Mouse (Mus musculus) forebrain, embryonic 14.5 days (tissue): ENCODE data around the gene Mgrn1. TPM values are rescaled to one million over a fixed set of nuclear protein-coding genes. Genes with fewer than 3 reads are reported as not detected.

Experiments
- ATAC-seq: fragments of 200-750 bp; cut with Nextera tagmentation; 2 replicates; pipeline ENCODE4 v1.8.0; 2017; ENCODE audit warnings: mild to moderate bottlenecking, moderate library complexity
- DNase-seq: peaks from one replicate; pipeline ENCODE4 v3.0.0-alpha.2; 2015; ENCODE audit warnings: low spot score
- H3K27ac ChIP-seq: fragments of 300-500 bp; sonication (generic); 2 replicates; pipeline ENCODE4 v1.5.1; 2014; ENCODE audit warnings: low read depth, mild to moderate bottlenecking, control low read depth, low read length, moderate library complexity
- H3K27me3 ChIP-seq: fragments of 300-500 bp; sonication (generic); replicated peaks from 2 replicates; pipeline ENCODE4 v1.6.1; 2014; ENCODE audit warnings: low read length, control low read depth, mixed read lengths; ENCODE audit not compliant: control insufficient read depth, insufficient read depth
- H3K36me3 ChIP-seq: fragments of 300-500 bp; sonication (generic); 2 replicates; pipeline ENCODE4 v1.6.1; 2014; ENCODE audit warnings: low read length, control low read depth; ENCODE audit not compliant: control insufficient read depth, insufficient read depth
- H3K4me1 ChIP-seq: fragments of 300-500 bp; sonication (generic); 2 replicates; pipeline ENCODE4 v1.6.1; 2014; ENCODE audit warnings: antibody characterized with exemption, low read length, control low read depth; ENCODE audit not compliant: control insufficient read depth, insufficient read depth
- H3K4me2 ChIP-seq: fragments of 300-500 bp; sonication (generic); 2 replicates; pipeline ENCODE4 v1.6.1; 2014; ENCODE audit warnings: mild to moderate bottlenecking, control low read depth, low read length
- H3K4me3 ChIP-seq: fragments of 300-500 bp; sonication (generic); 2 replicates; pipeline ENCODE4 v1.5.1; 2014; ENCODE audit warnings: low read depth, low read length, control low read depth
- H3K9ac ChIP-seq: fragments of 300-500 bp; sonication (generic); 2 replicates; pipeline ENCODE4 v1.6.1; 2014; ENCODE audit warnings: mild to moderate bottlenecking, low read length, control low read depth, moderate library complexity
- H3K9me3 ChIP-seq: fragments of 300-500 bp; sonication (generic); replicated peaks from 2 replicates; pipeline ENCODE4 v1.6.1; 2016; ENCODE audit warnings: low read length, control low read depth, mixed read lengths; ENCODE audit not compliant: control insufficient read depth
- WGBS: fragments of 180-500 bp; shearing (Covaris S2); extraction: QIAGEN DNeasy Blood & Tissue Kit; methylation state at CpG from one replicate; pipeline ENCODE4 v1.1.7; 2014; 5-methylcytosine and 5-hydroxymethylcytosine counted together
- polyA plus RNA-seq: library from polyadenylated mRNA; unstranded; fragments of >200 nt; fragmentation: Nextera tagmentation; extraction: Ambion mirVana; gene quantifications from 2 replicates; pipeline ENCODE4 v1.2.1, GENCODE M21; 2014

Gene Mgrn1
- polyA plus RNA-seq, 1 experiment from 2014 or later = 85.3 TPM

DNA sequence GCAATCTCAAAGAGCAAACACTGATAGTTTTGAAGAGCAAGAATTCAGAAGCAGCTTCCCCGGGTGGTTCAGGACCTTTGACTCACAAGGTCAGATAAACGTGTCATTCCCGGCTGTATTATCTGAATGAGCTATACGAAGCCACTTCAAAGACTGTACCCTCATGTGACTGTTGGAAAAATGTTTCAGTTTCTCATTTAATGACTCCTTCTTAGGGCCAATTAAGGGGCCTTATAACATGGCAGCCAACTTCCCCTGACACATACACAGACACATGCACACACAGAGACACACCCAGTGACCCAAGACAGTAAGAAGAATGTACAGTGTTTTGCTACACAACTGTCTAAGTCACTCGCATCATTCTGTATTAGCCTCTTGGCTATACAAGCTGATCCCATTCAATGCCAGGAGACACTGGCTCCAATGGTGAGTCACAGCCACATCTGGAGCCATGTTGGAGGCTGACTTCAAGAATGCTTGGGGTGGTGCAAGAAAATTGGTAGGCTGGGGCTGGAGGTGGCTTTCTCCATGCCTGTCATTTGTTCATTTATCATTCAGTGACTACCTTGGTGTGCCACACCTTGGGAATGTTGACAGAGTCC, 30.9 kb upstream of the Mgrn1 start:
- WGBS = 82% methylated on average over 5 of the region's 5 CpGs
- Histone ChIP-seq H3K27ac (no peak overlapping the region), H3K4me1 (no peaks in the 10 kb centered on the region), H3K27me3 (no peaks in the 10 kb centered on the region), H3K9ac (no peak overlapping the region), H3K4me3 (no peak overlapping the region), H3K4me2 (no peak overlapping the region), H3K36me3 (no peaks in the 10 kb centered on the region), H3K9me3 (no peaks in the 10 kb centered on the region)
- ATAC-seq (no peak), DNase-seq (no peak)

DNA sequence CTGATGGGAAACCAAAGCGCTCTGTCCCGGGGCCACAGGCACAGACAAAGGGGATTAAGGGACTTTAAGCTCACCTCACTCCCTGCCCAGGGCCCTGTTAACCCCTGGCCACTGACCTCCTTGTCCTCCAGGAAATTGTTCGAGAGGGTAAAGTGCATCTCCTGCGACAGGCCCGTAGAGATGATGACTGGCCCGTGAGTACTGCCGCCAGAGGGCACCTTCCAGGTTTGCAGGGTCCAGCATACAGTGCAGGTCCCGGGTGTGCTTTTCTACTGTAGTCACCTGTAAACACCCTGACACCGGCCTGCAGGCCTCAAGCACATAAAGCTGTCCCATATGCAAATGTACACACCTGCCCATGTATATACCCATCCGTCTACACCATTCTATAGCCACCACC, 24.7 kb upstream of the Mgrn1 start:
- no peak for ATAC-seq
- Histone ChIP-seq H3K4me2 (no peak overlapping the region), H3K27me3 (no peaks in the 10 kb centered on the region), H3K27ac (no peak overlapping the region), H3K4me1 (no peaks in the 10 kb centered on the region), H3K9me3 (no peaks in the 10 kb centered on the region), H3K36me3 (no peaks in the 10 kb centered on the region), H3K4me3 (no peak overlapping the region), H3K9ac (no peak overlapping the region)
- WGBS = 38% methylated on average over 10 of the region's 10 CpGs
- DNase-seq = no peak

DNA sequence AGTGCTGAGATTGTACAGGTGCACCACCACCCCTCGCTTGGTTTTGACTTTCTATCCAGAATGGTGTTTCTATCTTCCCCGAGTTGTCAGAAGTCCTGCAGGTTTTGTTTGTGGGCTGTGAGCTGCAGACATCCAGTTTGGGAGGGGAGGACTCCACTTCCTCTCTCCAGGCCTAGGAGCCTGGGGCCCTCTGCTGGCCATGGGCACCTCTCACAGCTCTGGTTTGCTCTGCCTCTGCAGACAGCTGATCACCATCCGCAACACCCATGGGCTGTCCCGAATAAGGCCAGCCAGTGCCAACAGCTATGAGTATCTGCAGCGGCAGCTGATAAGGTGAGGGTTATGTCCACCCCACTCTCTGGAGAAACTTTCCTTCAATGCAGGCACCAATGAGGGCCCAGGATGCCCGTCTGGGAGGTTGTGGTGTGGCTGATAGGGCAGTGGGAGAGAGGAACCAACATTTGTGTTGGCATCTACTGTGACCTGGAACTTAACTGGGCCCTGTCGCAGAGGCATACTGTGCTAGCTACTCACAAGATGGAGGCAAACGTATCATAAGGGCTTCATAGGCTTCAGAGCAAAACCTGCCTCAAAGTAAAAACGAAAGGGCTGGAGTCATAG, 23.1 kb upstream of the Mgrn1 start:
- 54% methylated on average over 9 of the region's 9 CpGs for WGBS
- no peaks in the 10 kb centered on the region for H3K36me3 ChIP-seq
- H3K27ac ChIP-seq = no peak overlapping the region
- H3K27me3 ChIP-seq = no peaks in the 10 kb centered on the region
- DNase-seq (peak; percentile 38), ATAC-seq (no peak)
- no peak overlapping the region for H3K4me2 ChIP-seq
- no peak overlapping the region for H3K4me3 ChIP-seq
- no peaks in the 10 kb centered on the region for H3K9me3 ChIP-seq
- H3K9ac ChIP-seq = no peak overlapping the region
- H3K4me1 ChIP-seq = no peaks in the 10 kb centered on the region

DNA sequence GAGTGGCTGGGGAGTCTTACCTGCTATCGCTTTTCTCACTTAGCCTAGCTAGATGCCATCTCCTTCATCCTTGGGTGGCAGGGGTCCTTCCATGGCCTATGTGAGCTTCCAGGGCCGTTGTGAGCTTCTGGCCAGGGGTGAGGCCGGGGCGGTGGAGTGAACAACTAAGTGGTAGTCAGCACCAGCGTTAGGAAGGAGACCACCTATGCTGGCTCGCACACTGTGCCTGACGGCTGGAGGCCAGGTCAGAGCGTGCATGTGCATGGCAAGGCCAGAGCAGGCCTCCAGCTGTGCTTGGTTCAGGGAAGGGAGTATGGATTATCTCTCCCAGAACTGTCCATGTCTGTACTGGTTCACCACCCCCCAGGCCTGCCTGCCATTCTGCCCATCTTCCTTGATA, 22.3 kb upstream of the Mgrn1 start:
- no peaks in the 10 kb centered on the region for H3K36me3 ChIP-seq
- no peaks in the 10 kb centered on the region for H3K27me3 ChIP-seq
- no peak overlapping the region for H3K27ac ChIP-seq
- H3K4me1 ChIP-seq = no peaks in the 10 kb centered on the region
- H3K4me2 ChIP-seq = no peak overlapping the region
- ATAC-seq (no peak), DNase-seq (no peak)
- H3K9ac ChIP-seq = no peak overlapping the region
- H3K9me3 ChIP-seq = no peaks in the 10 kb centered on the region
- H3K4me3 ChIP-seq = no peak overlapping the region
- WGBS = 82% methylated on average over 8 of the region's 8 CpGs

DNA sequence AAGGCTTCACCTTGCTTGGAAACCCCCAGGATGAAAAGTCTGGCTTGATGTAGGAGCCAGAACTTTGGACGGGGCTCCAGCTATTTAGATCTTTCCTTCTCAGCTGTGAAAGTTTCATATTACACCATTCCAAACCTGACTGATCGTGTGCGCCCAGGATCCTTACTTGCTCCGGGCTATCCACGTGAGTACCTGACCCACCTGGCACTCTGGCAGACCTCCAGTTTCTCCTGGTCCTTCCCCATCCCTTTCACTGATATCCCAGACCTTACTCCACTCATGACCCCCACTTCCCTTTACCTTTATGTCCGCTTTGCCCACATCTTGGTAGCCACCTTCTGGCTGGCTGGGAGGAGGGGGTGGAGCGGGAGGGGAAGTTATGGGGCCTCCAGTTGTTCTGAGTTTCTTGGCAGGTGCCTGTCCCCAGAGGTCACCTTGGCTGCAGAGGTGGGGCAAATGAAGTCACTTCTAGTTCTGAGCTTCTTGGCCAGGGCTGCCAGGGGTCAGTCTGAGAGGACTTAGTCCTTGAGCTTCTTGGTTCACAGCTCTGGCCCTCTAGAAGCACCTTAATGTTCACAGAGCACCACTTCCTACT, 19.9 kb upstream of the Mgrn1 start:
- Histone ChIP-seq H3K4me2 (no peak overlapping the region), H3K27me3 (no peaks in the 10 kb centered on the region), H3K9ac (no peak overlapping the region), H3K27ac (no peak overlapping the region), H3K4me1 (no peaks in the 10 kb centered on the region), H3K4me3 (no peak overlapping the region), H3K9me3 (no peaks in the 10 kb centered on the region), H3K36me3 (peaks cover 8% of the 10 kb centered on the region)
- DNase-seq (no peak), ATAC-seq (no peak)
- WGBS = 78% methylated on average over 7 of the region's 7 CpGs

DNA sequence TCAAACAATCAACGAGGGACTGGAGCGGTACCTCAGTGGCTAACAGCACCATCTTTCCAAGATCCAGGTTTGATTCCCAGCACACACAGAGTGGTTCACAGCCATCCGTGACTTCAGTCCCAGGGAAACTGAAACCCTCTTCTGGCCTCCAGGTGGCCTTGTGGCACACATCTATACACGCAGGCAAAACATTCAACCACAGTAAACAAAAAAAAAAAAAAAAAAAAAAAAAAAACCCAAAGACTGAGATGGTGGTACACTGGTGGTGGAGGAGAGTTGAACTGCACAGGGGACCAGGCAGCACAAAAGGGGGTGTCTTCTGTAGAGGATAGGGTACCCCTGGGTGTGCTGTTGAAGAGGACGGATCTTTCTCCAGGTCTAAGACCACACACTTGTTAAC, 15.6 kb upstream of the Mgrn1 start:
- no peaks in the 10 kb centered on the region for H3K27me3 ChIP-seq
- no peak overlapping the region for H3K9ac ChIP-seq
- no peak for DNase-seq
- no peak overlapping the region for H3K4me2 ChIP-seq
- ATAC-seq = no peak
- H3K4me3 ChIP-seq = no peak overlapping the region
- H3K4me1 ChIP-seq = no peaks in the 10 kb centered on the region
- H3K27ac ChIP-seq = no peak overlapping the region
- H3K36me3 ChIP-seq = peaks cover 25% of the 10 kb centered on the region
- 89% methylated on average over 5 of the region's 5 CpGs for WGBS
- H3K9me3 ChIP-seq = no peaks in the 10 kb centered on the region

- no peaks in the 10 kb centered on the region for H3K27me3 ChIP-seq
- no peak overlapping the region for H3K9ac ChIP-seq
- 91% methylated on average over 2 of the region's 2 CpGs for WGBS
- no peak overlapping the region for H3K4me2 ChIP-seq
- H3K9me3 ChIP-seq = no peaks in the 10 kb centered on the region
- no peak for DNase-seq
- ATAC-seq = no peak
- no peak overlapping the region for H3K27ac ChIP-seq
- H3K4me3 ChIP-seq = no peak overlapping the region
- H3K36me3 ChIP-seq = peaks cover 34% of the 10 kb centered on the region
- peaks cover 4% of the 10 kb centered on the region; the same call in 1 of the 2 replicates for H3K4me1 ChIP-seq
These were observed 14.1 kb upstream of the Mgrn1 start for GRCm38 (mm10) chr16:4871926-4872325.

DNA sequence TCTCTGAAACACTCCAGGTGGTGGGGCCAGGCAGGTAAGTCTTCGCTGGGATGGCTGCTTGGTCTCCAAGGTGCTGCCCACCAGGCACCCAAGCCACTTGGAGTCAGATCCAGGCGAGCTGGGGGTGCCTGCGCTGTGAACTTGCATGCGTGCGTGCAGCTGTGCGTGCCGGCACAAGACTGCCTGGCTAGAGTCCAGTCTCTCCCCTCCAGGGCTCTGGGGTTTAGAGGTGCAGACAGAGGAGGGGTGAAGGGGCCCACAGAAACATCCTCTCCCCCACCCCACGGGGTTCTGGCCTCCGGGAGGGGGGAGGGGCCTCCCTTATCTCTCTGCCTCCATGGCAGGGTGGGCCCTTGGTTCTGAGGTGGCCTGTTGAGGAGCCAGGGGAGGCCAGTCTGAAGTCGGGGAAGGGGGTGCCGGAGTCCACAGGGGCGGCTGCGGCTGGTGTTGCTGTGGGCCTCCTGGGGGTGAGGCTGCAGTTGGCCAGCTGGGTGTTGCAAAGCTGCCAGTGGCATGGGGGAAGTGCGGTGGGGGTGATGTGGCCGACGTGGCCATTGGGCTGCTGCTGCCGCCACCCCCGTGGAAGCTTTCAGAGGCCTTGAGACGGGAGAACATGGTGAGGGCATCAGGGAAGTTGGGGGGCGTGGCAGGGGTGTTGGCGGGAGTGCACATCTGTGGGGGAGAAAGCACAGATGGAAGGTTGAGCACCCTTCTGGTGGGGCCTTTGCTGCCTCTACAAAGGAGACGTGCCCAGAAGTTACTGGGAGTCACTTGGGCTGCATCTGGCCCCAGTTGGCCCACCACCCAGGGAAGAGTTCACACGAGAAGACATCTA, 10.6 kb upstream of the Mgrn1 start:
- H3K27me3 ChIP-seq = no peaks in the 10 kb centered on the region
- no peak overlapping the region for H3K9ac ChIP-seq
- no peak overlapping the region for H3K4me2 ChIP-seq
- 84% methylated on average over 21 of the region's 23 CpGs for WGBS
- H3K4me1 ChIP-seq = peaks cover 15% of the 10 kb centered on the region
- H3K27ac ChIP-seq = no peak overlapping the region
- no peaks in the 10 kb centered on the region for H3K9me3 ChIP-seq
- DNase-seq (no peak), ATAC-seq (no peak)
- H3K36me3 ChIP-seq = peaks cover 26% of the 10 kb centered on the region
- no peak overlapping the region for H3K4me3 ChIP-seq
